Mouse (Mus musculus): ENCODE results near the gene Adat2.
A peak's percentile ranks its signal among the peaks of the same experiment; 100 is the strongest.

Adat2 gene

DNA sequence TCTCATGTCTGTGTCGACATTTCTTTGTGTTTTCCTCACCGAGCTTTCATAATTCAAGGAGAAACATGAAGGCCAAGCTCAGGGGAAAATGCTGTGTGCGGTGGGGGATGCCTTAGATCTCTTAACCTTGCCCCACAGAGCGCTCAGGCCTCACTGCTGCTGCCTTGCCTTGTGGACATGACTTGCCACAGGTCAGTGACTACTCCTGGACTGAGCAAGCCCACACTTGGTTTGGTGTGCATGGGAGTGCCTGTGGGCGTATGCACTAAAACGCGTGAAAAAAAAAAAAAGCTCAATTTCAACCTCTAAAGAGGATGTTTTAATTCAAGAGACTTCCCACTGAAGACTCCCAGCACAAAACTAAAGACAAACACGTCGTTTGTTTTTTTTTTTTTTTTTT, 44.2 kb downstream of the Adat2 start:
- no peak for DNase-seq

DNA sequence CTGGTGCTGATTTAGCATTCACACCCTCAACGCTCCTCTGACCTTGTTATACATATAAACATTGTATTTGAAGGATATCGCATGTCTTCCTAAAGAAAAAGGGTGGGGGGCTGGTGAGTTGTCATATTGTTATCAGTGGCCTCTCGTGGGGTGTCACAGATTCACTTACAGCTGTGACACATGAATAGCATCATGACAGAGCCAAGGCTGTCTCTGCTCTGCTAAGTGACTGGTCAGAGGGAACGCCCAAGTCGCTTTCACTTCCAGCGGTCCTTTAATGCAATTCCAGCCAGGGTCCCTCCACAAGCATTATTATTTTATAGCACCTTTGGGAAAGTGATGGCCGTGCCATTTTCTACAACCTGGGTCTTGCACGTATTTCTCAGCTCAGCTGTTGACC, 44.8 kb downstream of the Adat2 start:
- DNase-seq = no peak

- DNase-seq = peak; percentile 33
Measured at GRCm38 (mm10) chr10:13600926-13601325, 48.2 kb downstream of the Adat2 start.
